Mouse (Mus musculus): ENCODE measurements around the gene Kdm3a. TPM values are rescaled to one million over a fixed set of nuclear protein-coding genes. Genes with fewer than 3 reads are reported as not detected.

The Kdm3a gene
- polyA plus RNA-seq, 1 experiment from 2014 or later = 78.0 TPM

DNA sequence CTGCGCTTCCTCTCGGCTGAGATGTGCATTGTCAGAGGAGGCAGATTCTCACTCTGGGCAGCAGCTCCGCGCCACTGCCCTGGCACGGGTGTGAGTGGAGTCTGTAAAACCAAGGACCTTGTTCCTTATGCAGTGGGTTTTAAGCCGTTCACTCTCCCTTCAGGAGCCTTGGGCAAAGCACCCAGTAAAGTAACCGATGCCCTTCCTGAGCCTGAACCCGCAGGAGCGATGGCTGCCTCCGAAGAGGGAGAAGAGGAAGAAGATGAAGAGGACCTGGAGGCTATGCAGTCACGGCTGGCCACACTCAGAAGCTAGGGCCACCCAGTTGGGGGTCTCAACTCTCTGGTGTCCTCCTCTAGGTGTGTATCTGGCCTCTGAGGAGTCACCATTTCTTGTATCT, 53.3 kb downstream of the Kdm3a start:
- no peak for ATAC-seq (ENCODE audit: insufficient number of reproducible peaks, insufficient read depth, low FRiP score, low TSS enrichment, low read depth)
- Histone ChIP-seq H3K27ac (no peak overlapping the region), H3K9me3 (no peaks in the 10 kb centered on the region), H3K4me2 (no peak overlapping the region), H3K4me3 (replicated peaks) (no peak overlapping the region), H3K36me3 (peaks cover 36% of the 10 kb centered on the region), H3K27me3 (no peaks in the 10 kb centered on the region), H3K9ac (replicated peaks) (no peak overlapping the region), H3K4me1 (replicated peaks) (peaks cover 7% of the 10 kb centered on the region)
- 94% methylated on average over 11 of the region's 11 CpGs for WGBS

- Histone ChIP-seq H3K4me2 (no peak overlapping the region), H3K27ac (no peak overlapping the region), H3K4me3 (replicated peaks) (no peak overlapping the region), H3K36me3 (peaks cover 38% of the 10 kb centered on the region), H3K9me3 (no peaks in the 10 kb centered on the region), H3K9ac (replicated peaks) (no peak overlapping the region), H3K27me3 (no peaks in the 10 kb centered on the region), H3K4me1 (replicated peaks) (no peaks in the 10 kb centered on the region)
- no peak for ATAC-seq (ENCODE audit: insufficient number of reproducible peaks, insufficient read depth, low FRiP score, low TSS enrichment, low read depth)
- WGBS = 95% methylated on average over 1 of the region's 1 CpGs
Observed at GRCm38 (mm10) chr6:71575359-71575758, 57.4 kb downstream of the Kdm3a start.

DNA sequence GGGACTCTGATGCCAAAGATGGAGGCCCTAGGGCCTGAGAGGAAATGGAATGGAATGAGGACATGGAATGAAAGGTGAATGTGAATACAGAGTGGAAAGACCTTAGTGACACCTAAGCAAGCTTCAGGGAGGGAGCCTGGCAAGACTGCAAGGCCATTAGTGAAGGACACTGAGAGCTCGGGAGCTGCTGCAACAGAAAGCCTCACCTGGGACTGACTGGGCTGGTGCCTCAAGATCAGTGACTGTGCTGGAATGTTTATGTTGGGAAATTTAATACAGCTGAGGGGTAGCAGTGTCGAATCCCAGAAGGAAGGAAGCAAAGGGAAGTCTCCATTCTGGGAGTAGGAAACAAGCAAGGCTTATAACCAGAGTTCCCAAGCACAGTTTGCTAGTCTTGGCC, 63.8 kb downstream of the Kdm3a start:
- no peak overlapping the region for H3K4me2 ChIP-seq
- H3K27ac ChIP-seq = no peak overlapping the region
- no peaks in the 10 kb centered on the region for H3K9me3 ChIP-seq
- WGBS = 47% methylated on average over 2 of the region's 2 CpGs
- no peak overlapping the region for H3K4me3 ChIP-seq (replicated peaks)
- no peak overlapping the region for H3K9ac ChIP-seq (replicated peaks)
- H3K27me3 ChIP-seq = no peaks in the 10 kb centered on the region
- H3K4me1 ChIP-seq (replicated peaks) = no peaks in the 10 kb centered on the region
- H3K36me3 ChIP-seq = peaks cover 26% of the 10 kb centered on the region
- ATAC-seq (ENCODE audit: insufficient number of reproducible peaks, insufficient read depth, low FRiP score, low TSS enrichment, low read depth) = no peak

DNA sequence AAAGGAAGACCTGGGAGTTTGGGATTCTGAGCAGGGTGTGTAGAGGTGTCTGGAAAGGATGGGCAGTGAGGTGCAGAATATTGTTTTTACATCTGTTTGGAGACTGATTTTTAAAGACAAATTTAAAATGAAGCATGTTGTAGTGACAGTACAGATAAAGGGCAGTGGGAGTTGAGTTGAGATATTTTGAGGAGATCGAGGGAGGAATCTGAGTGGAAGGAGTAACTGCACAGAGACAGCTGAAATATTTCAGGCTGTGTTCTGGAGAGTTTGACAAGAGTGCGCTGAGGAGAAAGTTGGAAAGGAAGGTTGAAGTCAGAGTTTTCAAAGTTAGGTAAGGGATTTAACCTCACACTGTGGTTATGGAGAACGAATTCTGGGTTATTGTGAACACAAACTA, 64.2 kb downstream of the Kdm3a start:
- Histone ChIP-seq H3K4me3 (replicated peaks) (no peak overlapping the region), H3K9me3 (no peaks in the 10 kb centered on the region), H3K4me1 (replicated peaks) (no peaks in the 10 kb centered on the region), H3K36me3 (peaks cover 22% of the 10 kb centered on the region), H3K27ac (no peak overlapping the region), H3K27me3 (no peaks in the 10 kb centered on the region), H3K9ac (replicated peaks) (no peak overlapping the region), H3K4me2 (no peak overlapping the region)
- WGBS = 93% methylated on average over 3 of the region's 3 CpGs
- ATAC-seq (ENCODE audit: insufficient number of reproducible peaks, insufficient read depth, low FRiP score, low TSS enrichment, low read depth) = no peak

GRCm38 (mm10) chr6:71556826-71557225, 76.0 kb downstream of the Kdm3a start:
- Histone ChIP-seq H3K4me3 (replicated peaks) (no peak overlapping the region), H3K4me1 (replicated peaks) (no peaks in the 10 kb centered on the region), H3K27ac (no peak overlapping the region), H3K9me3 (no peaks in the 10 kb centered on the region), H3K4me2 (no peak overlapping the region), H3K27me3 (no peaks in the 10 kb centered on the region), H3K9ac (replicated peaks) (no peak overlapping the region), H3K36me3 (peaks cover 24% of the 10 kb centered on the region; the same call in 1 of the 2 replicates)
- ATAC-seq (ENCODE audit: insufficient number of reproducible peaks, insufficient read depth, low FRiP score, low TSS enrichment, low read depth) = no peak
- WGBS = 94% methylated on average over 2 of the region's 2 CpGs

- H3K4me2 ChIP-seq = no peak overlapping the region
- no peaks in the 10 kb centered on the region for H3K4me1 ChIP-seq (replicated peaks)
- ATAC-seq (ENCODE audit: insufficient number of reproducible peaks, insufficient read depth, low FRiP score, low TSS enrichment, low read depth) = no peak
- no peaks in the 10 kb centered on the region for H3K27me3 ChIP-seq
- no peak overlapping the region for H3K4me3 ChIP-seq (replicated peaks)
- H3K9me3 ChIP-seq = no peaks in the 10 kb centered on the region
- peaks cover 13% of the 10 kb centered on the region; the same call in 1 of the 2 replicates for H3K36me3 ChIP-seq
- no peak overlapping the region for H3K27ac ChIP-seq
- H3K9ac ChIP-seq (replicated peaks) = no peak overlapping the region
- 87% methylated on average over 2 of the region's 2 CpGs for WGBS
Observed at GRCm38 (mm10) chr6:71555507-71555951, 77.3 kb downstream of the Kdm3a start.

- Histone ChIP-seq H3K27me3 (no peaks in the 10 kb centered on the region), H3K9me3 (no peaks in the 10 kb centered on the region)
Observed at GRCm38 (mm10) chr6:71543686-71544499, 88.9 kb downstream of the Kdm3a start, which contains the start of gene Chmp3. Chmp3 (plus strand) TSS chr6:71543797.

More at GRCm38 (mm10) chr6:71543686-71544499, 88.9 kb downstream of the Kdm3a start, which contains the start of gene Chmp3:
- Histone ChIP-seq H3K36me3 (no peaks in the 10 kb centered on the region), H3K4me3 (replicated peaks) (peak within 1 kb of the TSS; percentile 74), H3K4me2 (peak within 1 kb of the TSS; percentile 64), H3K27ac (peak within 1 kb of the TSS; percentile 99), H3K9ac (replicated peaks) (peak within 1 kb of the TSS; percentile 93), H3K4me1 (replicated peaks) (peaks cover 2% of the 10 kb centered on the region; the same call in 1 of the 2 replicates)
- WGBS = under 1% methylated on average over 59 of the region's 59 CpGs
- peak; percentile 98 for ATAC-seq (ENCODE audit: insufficient number of reproducible peaks, insufficient read depth, low FRiP score, low TSS enrichment, low read depth)

Other genes with a start within 250 kb of the Kdm3a start
- 18.7 and 21.1 TPM in 2 replicates for gene Rmnd5a, start 192.4 kb downstream of the Kdm3a start, polyA plus RNA-seq (2016; fragmentation: Nextera tagmentation; extraction: Ambion mirVana)
- gene Rnf103, start 139.1 kb downstream of the Kdm3a start, polyA plus RNA-seq (2016; fragmentation: Nextera tagmentation; extraction: Ambion mirVana) = 18.9 and 20.8 TPM in 2 replicates
- 50.1 and 51.2 TPM in 2 replicates for gene Chmp3, start 89.2 kb downstream of the Kdm3a start, polyA plus RNA-seq (2016; fragmentation: Nextera tagmentation; extraction: Ambion mirVana)
- gene Reep1, start 74.6 kb upstream of the Kdm3a start, polyA plus RNA-seq (2016; fragmentation: Nextera tagmentation; extraction: Ambion mirVana) = 9.8 TPM in 2 replicates
- 58.0 and 62.6 TPM in 2 replicates for gene Mrpl35, start 194.0 kb upstream of the Kdm3a start, polyA plus RNA-seq (2016; fragmentation: Nextera tagmentation; extraction: Ambion mirVana)
- gene Immt, start 198.3 kb upstream of the Kdm3a start, polyA plus RNA-seq (2016; fragmentation: Nextera tagmentation; extraction: Ambion mirVana) = 178 and 189 TPM in 2 replicates